Mouse (Mus musculus): ENCODE data around the gene Adam1a.
A peak's percentile ranks its signal among the peaks of the same experiment; 100 is the strongest.

The Adam1a gene

GRCm38 (mm10) chr5:121544910-121545792, at the start of gene Adam1a, which contains the start of gene Gm42878:
Gene Adam1a (minus strand): TSS chr5:121545482.
Gene Gm42878 (minus strand): TSS chr5:121545482.
- DNase-seq = peak; percentile 51

- no peak for DNase-seq
Observed at GRCm38 (mm10) chr5:121594714-121595313, 49.5 kb upstream of the Adam1a start.

- DNase-seq = peak; percentile 93
Observed at GRCm38 (mm10) chr5:121593451-121594401, 48.4 kb upstream of the Adam1a start, which contains the start of gene Aldh2. Gene Aldh2 (minus strand): TSS chr5:121593824.

- DNase-seq = peak; percentile 43
Observed at GRCm38 (mm10) chr5:121592816-121593407, 47.6 kb upstream of the Adam1a start.

- DNase-seq = no peak
Observed at GRCm38 (mm10) chr5:121592064-121592815, 47.0 kb upstream of the Adam1a start.

- DNase-seq = no peak
Observed at GRCm38 (mm10) chr5:121591417-121592063, 46.3 kb upstream of the Adam1a start.

- DNase-seq = no peak
Observed at GRCm38 (mm10) chr5:121589928-121590327, 44.6 kb upstream of the Adam1a start.

GRCm38 (mm10) chr5:121586400-121587039, 41.2 kb upstream of the Adam1a start:
- DNase-seq = no peak

- DNase-seq = no peak
Observed at GRCm38 (mm10) chr5:121585699-121586098, 40.4 kb upstream of the Adam1a start.

GRCm38 (mm10) chr5:121585005-121585404, 39.7 kb upstream of the Adam1a start:
- no peak for DNase-seq

- DNase-seq = peak; percentile 52
Observed at GRCm38 (mm10) chr5:121583765-121584501, 38.7 kb upstream of the Adam1a start.

GRCm38 (mm10) chr5:121581945-121582344, 36.7 kb upstream of the Adam1a start:
- no peak for DNase-seq

GRCm38 (mm10) chr5:121576927-121577488, 31.7 kb upstream of the Adam1a start:
- no peak for DNase-seq

- no peak for DNase-seq
Observed at GRCm38 (mm10) chr5:121575867-121576266, 30.6 kb upstream of the Adam1a start.

GRCm38 (mm10) chr5:121574145-121574544, 28.9 kb upstream of the Adam1a start:
- DNase-seq = no peak

GRCm38 (mm10) chr5:121570787-121571186, 25.5 kb upstream of the Adam1a start:
- no peak for DNase-seq

- DNase-seq = no peak
Observed at GRCm38 (mm10) chr5:121569881-121570420, 24.7 kb upstream of the Adam1a start.

GRCm38 (mm10) chr5:121566035-121566681, 20.9 kb upstream of the Adam1a start:
- no peak for DNase-seq

GRCm38 (mm10) chr5:121564468-121564895, 19.2 kb upstream of the Adam1a start:
- peak; percentile 92 for DNase-seq

Data from embryo, embryonic 11 days (tissue).